Mouse (Mus musculus): Measurements from ENCODE around the gene Lsm2.
"Not testable (repeated sequence)": the region's sequence is repeated elsewhere in the genome, so short reads cannot be mapped to it uniquely, and the experiment has no call there.

Lsm2 gene

DNA sequence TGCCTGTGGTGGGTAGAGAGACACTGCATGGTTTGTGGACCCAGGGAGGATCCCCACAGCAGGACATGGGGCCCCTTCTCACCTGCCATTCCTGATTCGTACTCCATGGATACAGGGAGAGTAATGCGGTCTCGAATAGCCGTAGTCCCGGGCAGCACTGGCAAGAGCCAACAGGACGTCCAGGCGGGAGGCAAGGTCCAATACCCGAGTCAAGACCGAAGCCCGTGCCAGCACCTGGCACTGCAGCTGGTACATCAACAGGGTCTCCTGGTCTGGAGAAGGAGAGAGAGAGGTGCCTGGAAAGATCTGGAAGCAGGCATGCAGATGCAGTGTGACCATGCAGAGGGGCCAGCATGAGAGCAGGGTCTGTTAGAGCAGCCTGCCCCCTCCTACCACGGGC, 49.6 kb downstream of the Lsm2 start:
- DNase-seq (ENCODE audit: low spot score), result no peak

DNA sequence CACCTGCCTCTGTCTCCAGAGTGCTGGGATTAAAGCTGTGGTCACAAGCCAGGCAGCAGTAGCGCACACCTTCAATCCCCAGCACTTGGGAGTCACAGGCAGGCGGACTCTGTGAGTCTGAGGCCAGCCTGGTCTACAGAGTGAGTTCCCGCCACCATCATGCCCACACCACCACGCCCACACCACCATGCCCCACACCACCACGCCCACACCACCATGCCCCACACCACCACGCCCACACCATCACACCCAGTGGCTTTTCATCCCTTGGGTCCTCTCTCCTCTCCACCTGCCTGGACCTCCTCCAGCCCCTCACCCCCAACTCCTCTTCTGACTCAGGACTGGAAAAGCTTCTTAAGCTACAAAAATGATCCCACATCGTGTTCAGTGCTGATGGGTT, 50.2 kb downstream of the Lsm2 start:
- DNase-seq (ENCODE audit: low spot score), result no peak

DNA sequence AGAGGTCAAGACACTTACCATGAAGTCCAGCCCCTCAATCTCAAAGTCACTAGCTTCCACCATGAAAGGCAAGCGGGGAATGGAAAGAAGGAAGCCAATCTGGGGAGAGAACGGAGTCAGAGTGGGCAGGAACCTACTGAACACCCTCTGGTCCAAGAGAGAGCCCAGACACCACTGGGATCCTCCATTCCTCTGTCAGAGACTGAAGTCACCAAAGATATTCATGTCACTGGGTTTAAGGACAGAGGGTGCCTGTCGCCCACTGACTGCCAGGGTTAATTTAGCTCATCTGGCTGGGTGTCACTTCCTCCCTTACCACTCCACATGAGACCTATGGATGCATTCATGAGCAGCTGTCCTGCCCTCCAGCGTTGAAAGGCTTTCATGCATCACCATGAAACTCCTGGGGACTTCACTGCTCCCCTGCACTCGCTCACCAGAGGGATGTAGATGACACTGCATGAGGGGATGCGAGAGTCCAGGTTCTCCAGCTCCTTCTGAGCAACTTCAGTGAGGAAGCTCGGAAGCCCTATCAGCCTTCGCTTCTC, 50.7 kb downstream of the Lsm2 start:
- no peak for DNase-seq (ENCODE audit: low spot score)

DNA sequence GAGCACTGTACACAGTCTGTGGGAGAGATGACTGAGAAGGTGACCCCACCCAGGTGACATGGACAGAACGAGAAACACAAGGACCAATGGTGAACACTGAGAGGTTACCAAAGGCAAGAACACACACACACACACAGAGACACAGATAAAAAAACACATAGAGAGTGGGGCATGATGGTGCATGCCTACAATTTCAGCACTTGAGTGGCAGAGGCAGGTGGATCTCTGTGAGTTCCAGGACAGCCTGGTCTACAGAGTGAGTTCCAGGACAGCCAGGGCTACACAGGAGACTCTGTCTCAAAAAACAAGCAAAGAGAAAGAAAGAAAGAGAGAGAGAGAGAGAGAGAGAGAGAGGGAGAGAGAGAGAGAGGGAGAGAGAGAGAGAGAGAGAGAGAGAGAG, 52.0 kb downstream of the Lsm2 start:
- DNase-seq (ENCODE audit: low spot score), result not testable (repeated sequence)

DNA sequence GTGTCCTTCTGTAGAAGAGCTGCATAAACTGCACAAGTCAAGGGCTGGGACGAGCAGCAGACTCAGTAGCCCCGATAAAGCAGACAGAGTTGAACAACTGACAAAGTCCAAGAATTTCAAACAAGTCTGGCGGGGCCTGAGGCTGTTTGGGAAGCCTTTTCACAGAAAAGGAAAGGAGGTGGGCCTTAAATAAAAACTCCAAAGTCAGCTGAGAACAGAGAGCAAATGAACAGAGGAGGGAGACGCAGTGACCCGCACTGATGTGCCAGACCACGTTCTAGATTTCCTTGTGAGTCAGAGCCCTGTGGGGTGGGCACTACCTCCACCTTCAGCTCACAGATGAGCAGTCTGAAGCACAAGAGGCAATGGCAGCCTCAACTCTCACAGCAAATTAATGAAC, 53.2 kb downstream of the Lsm2 start:
- no peak for DNase-seq (ENCODE audit: low spot score)
